Mouse (Mus musculus) myocyte (in vitro differentiated cells): Measurements from ENCODE around the gene Crybg2.

Experiments used
- CEBPB ChIP-seq: IDR thresholded peaks from 2 replicates; pipeline ENCODE4 v1.6.1; 2011; ENCODE audit warnings: mild to moderate bottlenecking, moderate library complexity; ENCODE audit not compliant: poor library complexity, insufficient read depth, severe bottlenecking
- E2F4 ChIP-seq: IDR thresholded peaks from one replicate; pipeline ENCODE4 v1.6.1; 2011; ENCODE audit warnings: mild to moderate bottlenecking, control low read depth, moderate library complexity; ENCODE audit not compliant: insufficient read depth
- MAX ChIP-seq: IDR thresholded peaks from one replicate; pipeline ENCODE4 v1.6.1; 2011; ENCODE audit warnings: low read depth, mild to moderate bottlenecking, control low read depth
- MYOG ChIP-seq, 3 experiments: IDR thresholded peaks; one replicate each; pipeline ENCODE4 v1.6.1; 2011; ENCODE audit warnings: control low read depth in 2 of 3, low read depth in 2 of 3, mild to moderate bottlenecking in 2 of 3; ENCODE audit not compliant: insufficient read length in 2 of 3, control insufficient read depth in 1 of 3, insufficient read depth in 1 of 3
- POLR2A ChIP-seq: IDR thresholded peaks from one replicate; pipeline ENCODE4 v1.6.1; 2011; ENCODE audit warnings: low read depth, mild to moderate bottlenecking, control low read depth, moderate library complexity; ENCODE audit not compliant: insufficient read length
- POLR2AphosphoS2 ChIP-seq: IDR thresholded peaks from one replicate; pipeline ENCODE4 v1.6.1; 2011; ENCODE audit warnings: low read depth, control low read depth; ENCODE audit not compliant: insufficient read length
- REST ChIP-seq: IDR thresholded peaks from one replicate; pipeline ENCODE4 v1.6.1; 2011; ENCODE audit warnings: mild to moderate bottlenecking, control low read depth, moderate library complexity; ENCODE audit not compliant: insufficient read depth, insufficient read length
- TCF12 ChIP-seq: IDR thresholded peaks from one replicate; pipeline ENCODE4 v1.6.1; 2011; ENCODE audit warnings: mild to moderate bottlenecking, control low read depth; ENCODE audit not compliant: poor library complexity, insufficient read depth, severe bottlenecking
- USF1 ChIP-seq: IDR thresholded peaks from one replicate; pipeline ENCODE4 v1.6.1; 2011; ENCODE audit warnings: low read depth, mild to moderate bottlenecking, control low read depth, moderate library complexity

DNA sequence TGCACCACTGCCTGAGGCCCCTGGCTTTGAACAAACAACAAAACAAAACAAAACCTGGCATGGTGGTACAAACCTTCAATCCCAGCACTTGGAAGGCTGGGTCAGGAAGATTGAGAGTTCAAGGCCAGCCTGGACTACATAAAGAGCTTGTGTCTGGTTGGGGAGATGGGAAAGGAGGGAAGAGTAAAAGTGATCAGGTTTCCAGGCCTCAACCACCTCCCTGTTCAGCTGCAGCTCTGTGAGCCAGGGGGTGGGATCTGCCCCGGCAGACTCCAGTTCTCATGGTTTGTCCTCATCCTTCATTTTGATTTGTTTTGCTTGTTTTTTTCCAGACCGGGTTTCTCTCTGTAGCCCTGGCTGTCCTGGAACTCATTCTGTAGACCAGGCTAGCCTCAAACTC, 55.9 kb downstream of the Crybg2 start:
- no peak for TF ChIP-seq MAX
- TF ChIP-seq TCF12 = no peak
- TF ChIP-seq POLR2A = no peak
- no peak for TF ChIP-seq REST
- no peak for TF ChIP-seq POLR2AphosphoS2
- no peak for TF ChIP-seq USF1
- TF ChIP-seq E2F4 = no peak
- no peak for TF ChIP-seq CEBPB
- no peak for TF ChIP-seq MYOG (IDR thresholded peaks at IDR 0.05; ENCODE audit: control insufficient read depth in 1 of 3, insufficient read depth in 1 of 3, insufficient read length in 2 of 3, low read depth in 2 of 3)
